Mouse (Mus musculus) liver, embryonic 14.5 days (tissue): Measurements from ENCODE around the gene Wfdc11.

Experiments used
- CTCF ChIP-seq: IDR thresholded peaks from 2 replicates; pipeline ENCODE4 v1.5.1; 2016; ENCODE audit warnings: antibody characterized with exemption, low read depth, control low read depth
- EP300 ChIP-seq: IDR thresholded peaks from 2 replicates; pipeline ENCODE4 v1.6.1; 2016; ENCODE audit warnings: antibody characterized with exemption, low read depth

GRCm38 (mm10) chr2:164664851-164665250 lies 9.0 kb downstream of the Wfdc11 start:
- TF ChIP-seq EP300, result no peak
- no peak for TF ChIP-seq CTCF
